Mouse (Mus musculus): ENCODE measurements around the gene Chd1l. TPM values are rescaled to one million over a fixed set of nuclear protein-coding genes. Genes with fewer than 3 reads are reported as not detected.

Gene Chd1l
- polyA plus RNA-seq, 1 experiment from 2014 or later, result 13.7 TPM

DNA sequence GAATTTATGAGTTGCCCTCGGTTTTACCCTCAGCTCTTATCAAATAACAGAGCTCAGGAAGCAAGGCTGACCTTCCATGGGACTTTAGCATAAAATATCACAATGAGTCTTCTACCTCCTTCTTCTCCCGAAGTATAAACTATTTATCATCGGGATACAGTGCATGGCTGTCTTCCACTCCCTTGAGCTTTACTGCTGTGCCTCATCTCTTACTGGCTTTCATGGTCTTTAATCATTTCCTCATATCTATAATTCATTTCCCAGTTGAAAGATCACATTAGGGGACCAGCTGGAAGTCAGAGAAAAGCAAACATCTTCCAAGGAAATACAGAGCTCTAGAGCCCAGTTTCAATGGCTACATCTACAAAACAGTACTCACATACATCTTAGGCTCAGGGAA, 39.0 kb upstream of the Chd1l start:
- no peak overlapping the region for H3K4me3 ChIP-seq (ENCODE audit: low read depth, low read length)
- WGBS, result 84% methylated on average over 3 of the region's 3 CpGs
- no peak overlapping the region for H3K27ac ChIP-seq (ENCODE audit: low read depth, low read length)
- H3K9me3 ChIP-seq (ENCODE audit: control insufficient read depth, low read length), result no peaks in the 10 kb centered on the region
- H3K27me3 ChIP-seq (ENCODE audit: control insufficient read depth, insufficient read depth, low read length), result no peaks in the 10 kb centered on the region
- no peak overlapping the region for H3K9ac ChIP-seq (ENCODE audit: low read depth, low read length)
- no peak for ATAC-seq (ENCODE audit: low FRiP score)
- no peak overlapping the region for H3K4me2 ChIP-seq (replicated peaks; ENCODE audit: low read depth, low read length)
- H3K4me1 ChIP-seq (replicated peaks; ENCODE audit: control insufficient read depth, insufficient read depth, low read length), result no peaks in the 10 kb centered on the region
- no peaks in the 10 kb centered on the region for H3K36me3 ChIP-seq (ENCODE audit: control insufficient read depth, insufficient read depth, low read length)
- DNase-seq (ENCODE audit: low spot score), result no peak

DNA sequence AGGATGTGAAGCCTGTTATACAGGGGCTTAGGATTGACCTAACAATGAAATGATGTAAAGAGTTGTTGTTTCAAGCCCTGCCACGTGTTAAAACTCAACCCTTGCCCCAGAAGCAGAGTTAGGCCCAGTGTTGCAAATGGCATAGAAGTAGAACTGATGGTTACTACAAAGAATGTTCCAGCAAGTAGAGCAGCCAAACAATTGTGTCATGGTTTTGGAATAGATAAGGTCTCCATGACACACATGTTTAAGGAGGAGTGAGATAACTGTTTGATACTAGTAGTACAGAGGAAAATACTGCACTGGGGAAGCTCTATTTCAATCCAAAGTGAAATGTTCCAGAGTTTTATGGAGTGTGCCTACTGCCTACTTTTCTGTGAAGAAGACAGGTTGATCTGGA, 38.5 kb upstream of the Chd1l start:
- Histone ChIP-seq H3K36me3 (ENCODE audit: control insufficient read depth, insufficient read depth, low read length) (no peaks in the 10 kb centered on the region), H3K27ac (ENCODE audit: low read depth, low read length) (no peak overlapping the region), H3K4me3 (ENCODE audit: low read depth, low read length) (no peak overlapping the region), H3K4me2 (replicated peaks; ENCODE audit: low read depth, low read length) (no peak overlapping the region), H3K9me3 (ENCODE audit: control insufficient read depth, low read length) (no peaks in the 10 kb centered on the region), H3K9ac (ENCODE audit: low read depth, low read length) (no peak overlapping the region), H3K27me3 (ENCODE audit: control insufficient read depth, insufficient read depth, low read length) (no peaks in the 10 kb centered on the region), H3K4me1 (replicated peaks; ENCODE audit: control insufficient read depth, insufficient read depth, low read length) (no peaks in the 10 kb centered on the region)
- ATAC-seq (ENCODE audit: low FRiP score) (no peak), DNase-seq (ENCODE audit: low spot score) (no peak)
- WGBS, result 39% methylated on average over 1 of the region's 1 CpGs

DNA sequence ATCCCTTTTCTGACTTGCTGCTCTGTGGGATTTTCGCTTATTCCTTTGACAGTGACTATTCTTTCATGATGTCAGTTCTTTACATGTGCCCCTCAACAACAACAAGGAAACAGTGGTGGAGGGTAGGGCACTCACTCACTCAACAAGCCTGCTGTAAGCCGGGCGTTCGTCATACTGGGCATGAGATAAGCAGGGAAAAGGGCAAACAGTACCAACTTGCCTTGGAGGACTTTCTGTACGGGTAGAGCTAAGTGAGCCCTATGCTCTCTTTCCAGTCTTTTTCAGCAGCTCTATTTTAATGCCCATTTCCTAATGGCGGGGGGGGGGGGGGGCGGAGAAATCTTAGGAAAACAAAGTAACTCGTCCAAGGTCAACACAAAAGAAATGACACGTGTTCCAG, 32.0 kb upstream of the Chd1l start:
- Histone ChIP-seq H3K4me2 (replicated peaks; ENCODE audit: low read depth, low read length) (no peak overlapping the region), H3K4me3 (ENCODE audit: low read depth, low read length) (no peak overlapping the region), H3K36me3 (ENCODE audit: control insufficient read depth, insufficient read depth, low read length) (no peaks in the 10 kb centered on the region), H3K9ac (ENCODE audit: low read depth, low read length) (no peak overlapping the region), H3K4me1 (replicated peaks; ENCODE audit: control insufficient read depth, insufficient read depth, low read length) (no peaks in the 10 kb centered on the region), H3K27ac (ENCODE audit: low read depth, low read length) (no peak overlapping the region), H3K9me3 (ENCODE audit: control insufficient read depth, low read length) (no peaks in the 10 kb centered on the region), H3K27me3 (ENCODE audit: control insufficient read depth, insufficient read depth, low read length) (no peaks in the 10 kb centered on the region)
- WGBS, result 87% methylated on average over 9 of the region's 9 CpGs
- DNase-seq (ENCODE audit: low spot score) (no peak), ATAC-seq (ENCODE audit: low FRiP score) (no peak)

DNA sequence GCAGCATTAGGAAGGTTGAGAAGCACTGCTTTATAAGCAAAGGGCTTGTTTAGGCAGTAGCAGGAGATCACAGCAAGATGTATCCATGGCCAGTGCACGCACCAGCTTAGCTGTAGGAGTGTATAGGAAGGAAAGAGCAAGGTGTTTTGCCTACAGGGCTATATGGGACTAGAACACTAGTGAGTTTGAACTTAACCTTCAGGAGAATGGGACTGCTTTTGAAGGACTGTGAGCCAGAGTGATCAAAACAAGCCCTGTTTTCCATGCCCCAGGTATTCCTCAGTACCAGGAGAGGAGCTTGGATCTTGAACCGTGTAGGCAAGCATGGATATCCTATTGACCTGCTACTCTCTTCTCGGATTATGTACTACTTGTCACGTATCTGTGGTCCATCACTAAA, 31.4 kb upstream of the Chd1l start:
- no peak for DNase-seq (ENCODE audit: low spot score)
- ATAC-seq (ENCODE audit: low FRiP score), result no peak
- no peaks in the 10 kb centered on the region for H3K27me3 ChIP-seq (ENCODE audit: control insufficient read depth, insufficient read depth, low read length)
- H3K4me2 ChIP-seq (replicated peaks; ENCODE audit: low read depth, low read length), result no peak overlapping the region
- no peaks in the 10 kb centered on the region for H3K4me1 ChIP-seq (replicated peaks; ENCODE audit: control insufficient read depth, insufficient read depth, low read length)
- no peaks in the 10 kb centered on the region for H3K36me3 ChIP-seq (ENCODE audit: control insufficient read depth, insufficient read depth, low read length)
- H3K4me3 ChIP-seq (ENCODE audit: low read depth, low read length), result no peak overlapping the region
- H3K9ac ChIP-seq (ENCODE audit: low read depth, low read length), result no peak overlapping the region
- WGBS, result 85% methylated on average over 4 of the region's 4 CpGs
- H3K9me3 ChIP-seq (ENCODE audit: control insufficient read depth, low read length), result no peaks in the 10 kb centered on the region
- no peak overlapping the region for H3K27ac ChIP-seq (ENCODE audit: low read depth, low read length)

DNA sequence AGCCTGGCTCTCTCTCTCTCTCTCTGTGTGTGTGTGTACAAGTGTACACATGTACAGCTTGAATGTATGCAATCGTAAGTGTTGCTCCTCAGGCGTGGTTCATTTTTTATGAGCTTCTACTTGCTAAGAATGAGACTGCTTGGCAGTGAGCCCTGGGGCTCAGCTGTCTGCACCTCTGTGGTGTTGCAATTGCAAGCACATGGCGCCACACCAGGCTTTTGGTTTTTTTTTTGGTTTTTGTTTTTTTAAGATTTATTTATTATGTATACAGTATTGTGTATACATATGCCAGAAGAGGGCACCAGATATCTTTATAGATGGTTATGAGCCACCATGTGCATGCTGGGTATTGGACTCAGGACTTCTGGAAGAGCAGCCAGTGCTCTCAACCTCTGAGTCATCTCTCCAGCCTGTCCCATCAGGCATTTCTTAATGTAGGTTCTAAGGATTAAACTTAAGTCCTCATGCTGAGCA, 24.3 kb upstream of the Chd1l start:
- Histone ChIP-seq H3K4me2 (replicated peaks; ENCODE audit: low read depth, low read length) (no peak overlapping the region), H3K9me3 (ENCODE audit: control insufficient read depth, low read length) (no peaks in the 10 kb centered on the region), H3K27me3 (ENCODE audit: control insufficient read depth, insufficient read depth, low read length) (no peaks in the 10 kb centered on the region), H3K4me1 (replicated peaks; ENCODE audit: control insufficient read depth, insufficient read depth, low read length) (no peaks in the 10 kb centered on the region), H3K27ac (ENCODE audit: low read depth, low read length) (no peak overlapping the region), H3K36me3 (ENCODE audit: control insufficient read depth, insufficient read depth, low read length) (no peaks in the 10 kb centered on the region), H3K4me3 (ENCODE audit: low read depth, low read length) (no peak overlapping the region), H3K9ac (ENCODE audit: low read depth, low read length) (no peak overlapping the region)
- no peak for DNase-seq (ENCODE audit: low spot score)
- no peak for ATAC-seq (ENCODE audit: low FRiP score)
- 84% methylated on average over 3 of the region's 3 CpGs for WGBS

DNA sequence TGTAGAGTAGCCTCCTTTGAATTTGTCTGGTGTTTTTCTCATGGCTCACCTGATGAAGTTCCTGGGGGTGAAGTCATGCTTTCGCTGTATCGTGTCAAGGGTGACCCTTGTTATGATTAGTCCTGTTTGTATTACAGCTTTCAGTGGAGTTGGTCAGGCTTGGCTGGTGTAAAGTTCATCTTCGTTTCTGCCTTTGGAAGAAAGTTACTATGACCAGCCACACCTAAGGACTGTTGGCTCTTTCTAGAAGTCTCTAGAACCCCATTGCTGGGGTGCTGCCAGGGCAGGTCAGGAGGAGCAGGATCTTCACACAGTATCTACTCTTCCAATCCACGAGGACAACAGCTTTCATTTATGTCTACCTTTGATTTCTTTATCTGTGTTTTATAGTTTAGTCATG, 23.5 kb upstream of the Chd1l start:
- 81% methylated on average over 4 of the region's 4 CpGs for WGBS
- ATAC-seq (ENCODE audit: low FRiP score), result no peak

DNA sequence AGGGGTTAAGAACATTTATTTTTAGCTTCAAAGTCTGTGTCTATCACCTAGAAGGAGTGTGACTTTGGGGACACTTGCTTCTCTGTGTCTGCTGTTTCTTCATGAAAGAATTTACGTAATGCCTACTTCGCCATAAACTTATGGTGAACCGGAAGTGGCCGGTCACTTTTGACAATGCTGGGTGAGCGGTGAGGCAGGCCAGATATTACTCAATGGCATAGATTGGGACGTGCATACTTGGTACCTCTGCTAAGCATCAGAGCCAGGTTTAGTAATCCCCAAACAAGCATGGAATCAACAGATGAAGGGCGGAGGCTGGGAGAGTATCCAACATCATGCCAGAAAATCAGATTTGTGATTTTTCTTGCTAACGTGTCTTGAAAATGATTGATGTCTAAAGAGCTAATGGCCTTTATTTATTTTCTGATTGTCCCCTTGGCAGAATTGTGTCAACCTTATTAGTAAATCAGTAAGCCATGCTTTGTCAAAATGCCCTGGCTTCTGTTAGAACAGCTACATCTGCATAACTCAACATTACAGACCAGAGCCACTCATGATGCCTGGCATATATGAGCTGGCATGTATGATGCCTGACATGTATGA, 21.4 kb upstream of the Chd1l start:
- H3K27ac ChIP-seq (ENCODE audit: low read depth, low read length), result no peak overlapping the region
- no peaks in the 10 kb centered on the region for H3K27me3 ChIP-seq (ENCODE audit: control insufficient read depth, insufficient read depth, low read length)
- ATAC-seq (ENCODE audit: low FRiP score) (no peak), DNase-seq (ENCODE audit: low spot score) (no peak)
- no peaks in the 10 kb centered on the region for H3K4me1 ChIP-seq (replicated peaks; ENCODE audit: control insufficient read depth, insufficient read depth, low read length)
- H3K9me3 ChIP-seq (ENCODE audit: control insufficient read depth, low read length), result no peaks in the 10 kb centered on the region
- 87% methylated on average over 8 of the region's 8 CpGs for WGBS
- H3K4me2 ChIP-seq (replicated peaks; ENCODE audit: low read depth, low read length), result no peak overlapping the region
- no peak overlapping the region for H3K4me3 ChIP-seq (ENCODE audit: low read depth, low read length)
- no peaks in the 10 kb centered on the region for H3K36me3 ChIP-seq (ENCODE audit: control insufficient read depth, insufficient read depth, low read length)
- no peak overlapping the region for H3K9ac ChIP-seq (ENCODE audit: low read depth, low read length)

More for the DNA sequence above, 23.5 kb upstream of the Chd1l start:
- H3K27ac ChIP-seq (ENCODE audit: low read depth, low read length), result no peak overlapping the region
- H3K4me1 ChIP-seq (replicated peaks; ENCODE audit: control insufficient read depth, insufficient read depth, low read length), result no peaks in the 10 kb centered on the region
- H3K4me2 ChIP-seq (replicated peaks; ENCODE audit: low read depth, low read length), result no peak overlapping the region
- H3K36me3 ChIP-seq (ENCODE audit: control insufficient read depth, insufficient read depth, low read length), result no peaks in the 10 kb centered on the region
- no peak for DNase-seq (ENCODE audit: low spot score)
- no peak overlapping the region for H3K9ac ChIP-seq (ENCODE audit: low read depth, low read length)
- no peaks in the 10 kb centered on the region for H3K27me3 ChIP-seq (ENCODE audit: control insufficient read depth, insufficient read depth, low read length)
- no peak overlapping the region for H3K4me3 ChIP-seq (ENCODE audit: low read depth, low read length)
- H3K9me3 ChIP-seq (ENCODE audit: control insufficient read depth, low read length), result no peaks in the 10 kb centered on the region

DNA sequence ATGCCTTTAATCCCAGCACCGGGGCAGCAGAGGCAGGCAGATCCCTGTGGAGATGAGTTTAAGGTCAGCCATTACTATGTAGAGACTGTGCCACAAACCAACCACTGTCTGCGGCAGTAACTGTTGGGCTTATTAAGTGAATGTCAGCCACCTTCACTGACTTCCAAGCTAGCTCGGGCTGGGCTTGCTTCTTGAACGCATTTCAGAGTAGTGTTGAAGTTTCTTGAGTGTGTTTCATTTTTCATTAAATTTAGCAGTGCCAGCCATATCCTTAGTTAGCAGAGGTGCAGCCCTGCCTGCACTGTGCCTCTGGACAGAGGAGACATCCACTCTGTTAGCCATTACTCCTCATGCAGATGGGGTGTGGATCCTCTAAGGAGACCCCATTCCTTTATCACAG, 20.7 kb upstream of the Chd1l start:
- Histone ChIP-seq H3K4me1 (replicated peaks; ENCODE audit: control insufficient read depth, insufficient read depth, low read length) (no peaks in the 10 kb centered on the region), H3K9ac (ENCODE audit: low read depth, low read length) (no peak overlapping the region), H3K9me3 (ENCODE audit: control insufficient read depth, low read length) (no peaks in the 10 kb centered on the region), H3K4me2 (replicated peaks; ENCODE audit: low read depth, low read length) (no peak overlapping the region), H3K36me3 (ENCODE audit: control insufficient read depth, insufficient read depth, low read length) (no peaks in the 10 kb centered on the region), H3K4me3 (ENCODE audit: low read depth, low read length) (no peak overlapping the region), H3K27me3 (ENCODE audit: control insufficient read depth, insufficient read depth, low read length) (no peaks in the 10 kb centered on the region), H3K27ac (ENCODE audit: low read depth, low read length) (no peak overlapping the region)
- DNase-seq (ENCODE audit: low spot score) (no peak), ATAC-seq (ENCODE audit: low FRiP score) (no peak)
- WGBS, result 95% methylated on average over 4 of the region's 4 CpGs

DNA sequence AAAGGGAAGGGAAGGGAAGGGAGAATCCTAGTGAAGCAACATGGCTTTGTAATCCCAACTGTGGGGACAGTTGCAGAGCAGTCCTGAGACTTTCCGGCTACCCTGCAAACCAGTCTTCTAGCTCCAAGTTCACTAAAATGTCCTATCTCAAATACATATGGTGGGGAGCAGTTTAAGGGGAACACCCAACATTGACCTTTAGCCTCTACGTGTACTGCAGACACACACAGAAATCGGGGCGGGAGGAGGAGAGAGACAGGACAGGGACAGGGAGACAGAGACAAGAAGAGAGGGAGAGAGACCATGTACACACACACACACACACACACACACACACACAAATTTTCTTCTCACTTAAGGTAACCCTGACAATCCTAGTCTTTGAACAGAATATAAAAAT, 19.9 kb upstream of the Chd1l start:
- ATAC-seq (ENCODE audit: low FRiP score), result no peak
- Histone ChIP-seq H3K4me1 (replicated peaks; ENCODE audit: control insufficient read depth, insufficient read depth, low read length) (no peaks in the 10 kb centered on the region), H3K27me3 (ENCODE audit: control insufficient read depth, insufficient read depth, low read length) (no peaks in the 10 kb centered on the region), H3K4me3 (ENCODE audit: low read depth, low read length) (no peak overlapping the region), H3K9me3 (ENCODE audit: control insufficient read depth, low read length) (no peaks in the 10 kb centered on the region), H3K9ac (ENCODE audit: low read depth, low read length) (no peak overlapping the region), H3K36me3 (ENCODE audit: control insufficient read depth, insufficient read depth, low read length) (no peaks in the 10 kb centered on the region), H3K4me2 (replicated peaks; ENCODE audit: low read depth, low read length) (no peak overlapping the region), H3K27ac (ENCODE audit: low read depth, low read length) (no peak overlapping the region)
- WGBS, result 82% methylated on average over 4 of the region's 4 CpGs
- no peak for DNase-seq (ENCODE audit: low spot score)

All from hindbrain, embryonic 11.5 days (tissue).